Mouse (Mus musculus): ENCODE measurements at regions not wholly inside any gene's neighbourhood (a gene's known extent, or its start where the extent isn't known, plus 50 kb on each side); places are given as distances from the start of the nearest gene placed in this dataset.

DNA sequence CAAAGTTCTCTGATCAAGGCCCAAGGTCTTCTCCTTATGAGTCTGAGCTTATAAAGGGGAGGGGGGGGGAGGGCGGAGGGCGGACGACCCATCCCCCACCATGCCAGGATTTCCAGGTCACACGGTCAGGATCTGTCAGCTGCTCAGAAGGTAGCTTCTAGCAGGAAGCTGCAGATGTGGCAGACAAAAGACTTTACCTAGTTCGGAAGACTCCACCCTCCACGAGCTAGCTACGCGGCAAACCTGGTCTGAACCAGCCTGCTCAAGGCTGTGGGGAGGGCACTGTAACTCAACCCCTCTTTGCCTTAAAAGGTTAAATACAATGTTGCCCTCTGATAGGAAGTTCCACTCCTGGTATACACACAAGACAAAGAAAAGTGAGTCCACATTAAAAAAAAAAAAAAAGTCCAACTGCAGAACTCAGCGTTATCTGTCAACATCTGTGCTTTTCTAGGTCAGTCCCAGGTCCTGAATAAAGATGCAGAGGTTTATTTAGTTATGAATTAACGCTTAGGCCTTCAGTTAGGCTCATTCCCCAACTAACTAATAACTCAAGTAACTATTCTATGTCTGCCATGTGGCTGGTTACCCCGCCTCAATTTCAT is 108.7 kb downstream of the Rpl14 start:
- TF ChIP-seq CTCF (IDR thresholded peaks at IDR 0.05): no peak
- intact Hi-C loops (cut with DNase I): no loop called here
- DNase-seq (ENCODE audit: extremely low spot score in 1 of 2, low spot score in 2 of 2): no peak
- H3K27ac ChIP-seq: no peak overlapping the region
- no peak overlapping the region for H3K4me3 ChIP-seq

GRCm38 (mm10) chr9:120681404-120681803 is 110.2 kb downstream of the Rpl14 start:
- DNase-seq (ENCODE audit: extremely low spot score in 1 of 2, low spot score in 2 of 2): no peak
- intact Hi-C loops (cut with DNase I): no loop called here
- Histone ChIP-seq H3K4me3 (no peak overlapping the region), H3K27ac (no peak overlapping the region)
- TF ChIP-seq CTCF (IDR thresholded peaks at IDR 0.05): no peak

GRCm38 (mm10) chr9:120685961-120686360 is 114.7 kb downstream of the Rpl14 start:
- Histone ChIP-seq H3K4me3 (no peak overlapping the region), H3K27ac (no peak overlapping the region)
- no peak for DNase-seq (ENCODE audit: extremely low spot score in 1 of 2, low spot score in 2 of 2)
- TF ChIP-seq CTCF (IDR thresholded peaks at IDR 0.05): no peak
- intact Hi-C loops (cut with DNase I): no loop called here

DNA sequence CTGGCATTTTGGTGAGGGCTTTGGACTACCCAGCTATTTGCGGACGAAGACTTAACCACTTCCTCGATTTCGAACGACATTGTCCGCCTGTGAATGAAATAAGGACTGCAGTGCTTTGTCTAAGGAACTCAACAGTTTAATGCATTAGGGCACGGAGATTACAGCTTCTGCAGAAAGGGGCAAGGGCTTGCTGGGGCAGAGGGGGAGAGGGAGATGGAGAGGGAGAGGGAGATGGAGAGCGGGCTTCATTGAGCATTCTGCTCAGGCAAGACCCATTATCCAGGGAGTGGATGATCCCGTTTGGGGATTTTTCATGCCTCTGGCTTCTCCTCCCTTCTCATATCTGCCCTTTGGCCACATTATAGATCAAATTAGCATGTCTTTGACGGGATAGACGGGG is 117.8 kb downstream of the Rpl14 start:
- intact Hi-C loops (cut with DNase I): no loop called here
- no peak for TF ChIP-seq CTCF (IDR thresholded peaks at IDR 0.05)
- Histone ChIP-seq H3K4me3 (no peak overlapping the region), H3K27ac (no peak overlapping the region)
- DNase-seq (ENCODE audit: extremely low spot score in 1 of 2, low spot score in 2 of 2): no peak

DNA sequence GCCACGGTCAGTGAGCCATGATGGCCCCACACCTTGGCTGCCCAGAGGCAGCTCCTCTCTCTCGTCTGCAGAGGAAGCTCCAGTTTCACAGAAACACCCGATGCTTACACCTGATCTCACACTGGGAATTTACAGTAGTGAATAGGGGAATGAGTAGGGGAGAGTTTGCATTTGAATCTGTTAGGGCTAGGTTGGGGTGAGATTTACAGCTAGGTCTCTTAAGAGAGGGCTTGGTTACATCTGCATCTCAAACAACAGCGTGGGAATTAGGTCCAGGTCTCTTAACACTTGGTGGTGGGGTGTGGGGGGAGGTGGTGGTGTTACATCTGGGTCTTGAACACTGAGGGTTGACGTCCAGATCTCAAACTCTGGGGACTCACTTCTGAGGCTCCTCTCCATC is 119.3 kb downstream of the Rpl14 start:
- TF ChIP-seq CTCF (IDR thresholded peaks at IDR 0.05): no peak
- Histone ChIP-seq H3K4me3 (no peak overlapping the region), H3K27ac (peak overlapping the region; percentile 84; the same call in 1 of the 2 replicates)
- intact Hi-C loops (cut with DNase I): loop anchor here (2.0 to 5.0 kb wide), 2 partner anchors 42 to 247 kb away; no protein-coding TSS in a partner anchor
- no peak for DNase-seq (ENCODE audit: extremely low spot score in 1 of 2, low spot score in 2 of 2)

GRCm38 (mm10) chr9:120690961-120691941 is 120.0 kb downstream of the Rpl14 start:
- DNase-seq (ENCODE audit: extremely low spot score in 1 of 2, low spot score in 2 of 2): peak; percentile 61 to 65

GRCm38 (mm10) chr9:120691971-120692401 is 120.7 kb downstream of the Rpl14 start:
- DNase-seq (ENCODE audit: extremely low spot score in 1 of 2, low spot score in 2 of 2): no peak
- Histone ChIP-seq H3K27ac (peak overlapping the region; percentile 45; the same call in 1 of the 2 replicates), H3K4me3 (peak overlapping the region; percentile 28)
- TF ChIP-seq CTCF (IDR thresholded peaks at IDR 0.05): no peak
- intact Hi-C loops (cut with DNase I): loop anchor here (2.0 to 5.0 kb wide), 2 partner anchors 43 to 245 kb away; no protein-coding TSS in a partner anchor

More at GRCm38 (mm10) chr9:120690961-120691941, 120.0 kb downstream of the Rpl14 start:
- Histone ChIP-seq H3K4me3 (peak overlapping the region; percentile 28), H3K27ac (peak overlapping the region; percentile 84)
- intact Hi-C loops (cut with DNase I): loop anchor here (2.0 to 5.0 kb wide), 2 partner anchors 42 to 246 kb away; no protein-coding TSS in a partner anchor
- TF ChIP-seq CTCF (IDR thresholded peaks at IDR 0.05): peak; percentile 40

- intact Hi-C loops (cut with DNase I): loop anchor here (5.0 kb wide), 1 partner anchor 243 kb away; no protein-coding TSS in a partner anchor
- Histone ChIP-seq H3K27ac (no peak overlapping the region), H3K4me3 (no peak overlapping the region)
- TF ChIP-seq CTCF (IDR thresholded peaks at IDR 0.05): no peak
- no peak for DNase-seq (ENCODE audit: extremely low spot score in 1 of 2, low spot score in 2 of 2)
These were observed 123.2 kb downstream of the Rpl14 start for GRCm38 (mm10) chr9:120694457-120694856.

DNA sequence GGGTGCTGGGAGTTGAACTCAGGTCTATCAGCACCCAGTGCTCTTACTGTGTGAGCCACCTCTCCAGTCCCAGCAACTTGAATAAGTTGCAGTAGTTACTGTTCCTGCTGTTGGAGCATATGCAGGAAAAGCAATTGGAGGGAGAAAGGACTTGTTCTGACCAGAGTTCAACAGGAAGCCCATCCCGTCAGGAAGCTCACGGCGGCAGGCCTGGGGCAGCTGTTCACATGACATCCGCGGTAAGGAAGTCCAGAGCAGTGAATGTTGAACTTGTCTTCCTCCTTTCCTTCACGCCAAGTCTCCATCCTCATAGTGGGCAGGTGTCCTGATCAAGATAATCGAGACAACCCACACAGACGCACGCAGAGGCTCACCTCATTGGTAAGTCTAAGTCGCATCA is 124.7 kb downstream of the Rpl14 start:
- no peak overlapping the region for H3K27ac ChIP-seq
- no peak for DNase-seq (ENCODE audit: extremely low spot score in 1 of 2, low spot score in 2 of 2)
- intact Hi-C loops (cut with DNase I): no loop called here
- H3K4me3 ChIP-seq: no peak overlapping the region
- no peak for TF ChIP-seq CTCF (IDR thresholded peaks at IDR 0.05)

- Histone ChIP-seq H3K4me3 (no peak overlapping the region), H3K27ac (no peak overlapping the region)
- no peak for TF ChIP-seq CTCF (IDR thresholded peaks at IDR 0.05)
- intact Hi-C loops (cut with DNase I): no loop called here
- no peak for DNase-seq (ENCODE audit: extremely low spot score in 1 of 2, low spot score in 2 of 2)
These were observed 126.5 kb downstream of the Rpl14 start for GRCm38 (mm10) chr9:120697749-120698148.

DNA sequence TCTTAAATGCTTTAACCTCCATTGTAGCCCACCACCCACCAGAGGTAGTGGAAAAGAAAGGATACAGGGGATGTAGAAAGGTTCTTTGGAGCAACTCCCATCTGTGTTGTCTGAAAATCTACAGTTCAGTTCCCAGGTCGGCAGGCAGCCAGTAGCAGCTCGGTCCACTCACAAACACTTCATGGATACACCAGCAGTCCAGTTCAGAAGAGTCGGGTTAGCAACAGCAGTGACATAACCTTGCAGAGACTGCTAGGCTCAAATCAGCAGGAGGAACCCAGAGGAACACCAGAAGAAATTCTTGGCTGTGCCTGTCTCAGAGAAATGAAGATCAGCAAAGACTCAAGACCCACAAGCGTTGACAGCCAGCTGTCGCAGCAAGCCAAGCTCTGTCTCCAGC is 128.5 kb downstream of the Rpl14 start:
- Histone ChIP-seq H3K4me3 (no peak overlapping the region), H3K27ac (no peak overlapping the region)
- TF ChIP-seq CTCF (IDR thresholded peaks at IDR 0.05): no peak
- DNase-seq (ENCODE audit: extremely low spot score in 1 of 2, low spot score in 2 of 2): no peak
- intact Hi-C loops (cut with DNase I): no loop called here

GRCm38 (mm10) chr9:120702836-120703235 is 131.6 kb downstream of the Rpl14 start:
- intact Hi-C loops (cut with DNase I): no loop called here
- peak in 1 of 2 experiments; percentile 42 for DNase-seq (ENCODE audit: extremely low spot score in 1 of 2, low spot score in 2 of 2)
- no peak overlapping the region for H3K27ac ChIP-seq
- H3K4me3 ChIP-seq: no peak overlapping the region
- TF ChIP-seq CTCF (IDR thresholded peaks at IDR 0.05): no peak
